Mouse (Mus musculus): ENCODE results near the gene Adamts13.

The Adamts13 gene

GRCm38 (mm10) chr2:27038596-27038995 is 65.4 kb downstream of the Adamts13 start:
- DNase-seq: peak; percentile 80 to 82

- peak; percentile 23 to 35 for DNase-seq
These were observed 66.1 kb downstream of the Adamts13 start for GRCm38 (mm10) chr2:27039286-27039685.

GRCm38 (mm10) chr2:27042131-27042844 is 69.1 kb downstream of the Adamts13 start:
- no peak for DNase-seq

GRCm38 (mm10) chr2:27043461-27043860 is 70.2 kb downstream of the Adamts13 start:
- peak; percentile 76 to 79 for DNase-seq

GRCm38 (mm10) chr2:27044166-27044565 is 71.0 kb downstream of the Adamts13 start:
- no peak for DNase-seq

- DNase-seq: no peak
These were observed 71.4 kb downstream of the Adamts13 start for GRCm38 (mm10) chr2:27044641-27045040.

- no peak for DNase-seq
These were observed 73.0 kb downstream of the Adamts13 start for GRCm38 (mm10) chr2:27045979-27046770.

- no peak for DNase-seq
These were observed 76.2 kb downstream of the Adamts13 start for GRCm38 (mm10) chr2:27049408-27049807.

GRCm38 (mm10) chr2:27058251-27058650 is 85.0 kb downstream of the Adamts13 start:
- DNase-seq: no peak

GRCm38 (mm10) chr2:27058751-27059150 is 85.5 kb downstream of the Adamts13 start:
- no peak for DNase-seq

- DNase-seq: no peak
These were observed 86.0 kb downstream of the Adamts13 start for GRCm38 (mm10) chr2:27059187-27059586.
